Mouse (Mus musculus) E14TG2a.4 (cell line): ENCODE measurements around the gene Ermp1.

ENCODE experiments used
- H3K27me3 ChIP-seq: 2 replicates; pipeline ENCODE4 v1.6.1; 2014; ENCODE audit warnings: low read length, control low read depth; ENCODE audit not compliant: insufficient read depth
- H3K36me3 ChIP-seq: 2 replicates; pipeline ENCODE4 v1.6.1; 2014; ENCODE audit warnings: low read length, control low read depth; ENCODE audit not compliant: insufficient read depth
- H3K4me1 ChIP-seq: replicated peaks from 2 replicates; pipeline ENCODE4 v1.6.1; 2014; ENCODE audit warnings: low read depth, low read length, control low read depth
- H3K4me3 ChIP-seq: replicated peaks from 2 replicates; pipeline ENCODE4 v1.5.1; 2014; ENCODE audit warnings: mild to moderate bottlenecking, low read length
- H3K9me3 ChIP-seq: 2 replicates; pipeline ENCODE4 v1.6.1; 2014; ENCODE audit warnings: low read length, control low read depth
- CTCF ChIP-seq: conservative IDR thresholded peaks from 2 replicates; pipeline ENCODE4 v1.5.1; 2014; ENCODE audit warnings: low read length
- NANOG ChIP-seq: IDR thresholded peaks from 2 replicates; pipeline ENCODE4 v1.6.1; 2014; ENCODE audit warnings: borderline replicate concordance, low read length, mixed read lengths
- POU5F1 ChIP-seq: IDR thresholded peaks from 2 replicates; pipeline ENCODE4 v1.6.1; 2014; ENCODE audit warnings: low read length, borderline replicate concordance

Ermp1 gene

GRCm38 (mm10) chr19:29643194-29643922 is 4.9 kb downstream of the Ermp1 start:
- Histone ChIP-seq H3K4me1 (peaks cover 48% of the 10 kb centered on the region), H3K27me3 (no peaks in the 10 kb centered on the region), H3K9me3 (no peaks in the 10 kb centered on the region), H3K4me3 (no peak overlapping the region), H3K36me3 (peaks cover 66% of the 10 kb centered on the region)
- TF ChIP-seq NANOG, result no peak
- TF ChIP-seq CTCF, result no peak
- TF ChIP-seq POU5F1, result no peak

GRCm38 (mm10) chr19:29642211-29642610 is 6.0 kb downstream of the Ermp1 start:
- TF ChIP-seq CTCF (no peak), POU5F1 (no peak), NANOG (no peak)
- no peak overlapping the region for H3K4me3 ChIP-seq

GRCm38 (mm10) chr19:29641510-29641909 is 6.7 kb downstream of the Ermp1 start:
- no peak for TF ChIP-seq POU5F1
- TF ChIP-seq NANOG, result no peak
- TF ChIP-seq CTCF, result no peak
- Histone ChIP-seq H3K9me3 (no peaks in the 10 kb centered on the region), H3K36me3 (peaks cover 78% of the 10 kb centered on the region), H3K27me3 (no peaks in the 10 kb centered on the region), H3K4me3 (no peak overlapping the region), H3K4me1 (peaks cover 43% of the 10 kb centered on the region)

More at GRCm38 (mm10) chr19:29642211-29642610, 6.0 kb downstream of the Ermp1 start:
- Histone ChIP-seq H3K27me3 (no peaks in the 10 kb centered on the region), H3K4me1 (peaks cover 48% of the 10 kb centered on the region), H3K36me3 (peaks cover 72% of the 10 kb centered on the region), H3K9me3 (no peaks in the 10 kb centered on the region)

GRCm38 (mm10) chr19:29641055-29641454 is 7.2 kb downstream of the Ermp1 start:
- H3K4me1 ChIP-seq, result peaks cover 38% of the 10 kb centered on the region
- TF ChIP-seq CTCF (no peak), NANOG (no peak), POU5F1 (no peak)
- peaks cover 78% of the 10 kb centered on the region for H3K36me3 ChIP-seq
- H3K9me3 ChIP-seq, result no peaks in the 10 kb centered on the region
- H3K27me3 ChIP-seq, result no peaks in the 10 kb centered on the region
- H3K4me3 ChIP-seq, result no peak overlapping the region

GRCm38 (mm10) chr19:29612102-29612501 is 36.1 kb downstream of the Ermp1 start:
- Histone ChIP-seq H3K4me3 (no peak overlapping the region), H3K27me3 (no peaks in the 10 kb centered on the region), H3K9me3 (no peaks in the 10 kb centered on the region), H3K36me3 (peaks cover 84% of the 10 kb centered on the region), H3K4me1 (peaks cover 25% of the 10 kb centered on the region)
- no peak for TF ChIP-seq CTCF
- no peak for TF ChIP-seq POU5F1
- TF ChIP-seq NANOG, result no peak

- no peak overlapping the region for H3K4me3 ChIP-seq
- H3K4me1 ChIP-seq, result peaks cover 25% of the 10 kb centered on the region
- peaks cover 75% of the 10 kb centered on the region for H3K36me3 ChIP-seq
- TF ChIP-seq CTCF, result no peak
- TF ChIP-seq NANOG, result no peak
- no peak for TF ChIP-seq POU5F1
- H3K9me3 ChIP-seq, result no peaks in the 10 kb centered on the region
- no peaks in the 10 kb centered on the region for H3K27me3 ChIP-seq
Observed at GRCm38 (mm10) chr19:29610907-29611306, 37.3 kb downstream of the Ermp1 start.

- H3K9me3 ChIP-seq, result no peaks in the 10 kb centered on the region
- peaks cover 25% of the 10 kb centered on the region for H3K4me1 ChIP-seq
- H3K4me3 ChIP-seq, result no peak overlapping the region
- TF ChIP-seq POU5F1, result no peak
- TF ChIP-seq CTCF, result no peak
- no peak for TF ChIP-seq NANOG
- no peaks in the 10 kb centered on the region for H3K27me3 ChIP-seq
- peaks cover 64% of the 10 kb centered on the region for H3K36me3 ChIP-seq
Observed at GRCm38 (mm10) chr19:29608212-29608611, 40.0 kb downstream of the Ermp1 start.

- Histone ChIP-seq H3K27me3 (no peaks in the 10 kb centered on the region), H3K4me3 (no peak overlapping the region), H3K4me1 (peaks cover 25% of the 10 kb centered on the region), H3K9me3 (no peaks in the 10 kb centered on the region), H3K36me3 (peaks cover 64% of the 10 kb centered on the region)
- no peak for TF ChIP-seq NANOG
- TF ChIP-seq CTCF, result no peak
- TF ChIP-seq POU5F1, result no peak
Observed at GRCm38 (mm10) chr19:29607521-29607920, 40.7 kb downstream of the Ermp1 start.
